Mouse (Mus musculus) MEL (cell line): ENCODE results near the gene Mob4.

ENCODE experiments used
- CHD2 ChIP-seq: IDR thresholded peaks from 2 replicates; pipeline ENCODE4 v1.6.1; 2011; ENCODE audit warnings: low read length, improper control_type of control experiment
- CTCF ChIP-seq, 3 experiments: IDR thresholded peaks in 2 of 3; conservative IDR thresholded peaks in 1 of 3; 2 replicates each; pipeline ENCODE4 v1.5.1; 2011 to 2012; ENCODE audit warnings: low read length in 3 of 3, low read depth in 2 of 3, mild to moderate bottlenecking in 2 of 3, improper control_type of control experiment in 1 of 3, inconsistent platforms in 1 of 3, mixed read lengths in 1 of 3, moderate library complexity in 1 of 3; ENCODE audit not compliant: control insufficient read depth in 1 of 3, insufficient read depth in 1 of 3, poor library complexity in 1 of 3, severe bottlenecking in 1 of 3
- ETS1 ChIP-seq: IDR thresholded peaks from 2 replicates; pipeline ENCODE4 v1.6.1; 2012; ENCODE audit warnings: low read depth, mild to moderate bottlenecking, inconsistent platforms, low read length, improper control_type of control experiment, moderate library complexity
- POLR2A ChIP-seq, 2 experiments: IDR thresholded peaks; 2 replicates each; pipeline ENCODE4 v1.6.1; 2011 to 2012; ENCODE audit warnings: low read length in 2 of 2, mild to moderate bottlenecking in 2 of 2, control low read depth in 1 of 2, improper control_type of control experiment in 1 of 2, low read depth in 1 of 2, moderate library complexity in 1 of 2; ENCODE audit not compliant: control insufficient read depth in 1 of 2, insufficient read depth in 1 of 2, poor library complexity in 1 of 2
- TBP ChIP-seq: IDR thresholded peaks from 2 replicates; pipeline ENCODE4 v1.8.0; 2011; ENCODE audit warnings: low read depth, low read length, improper control_type of control experiment

GRCm38 (mm10) chr1:55192824-55193223 lies 61.8 kb downstream of the Mob4 start:
- TF ChIP-seq CTCF (IDR thresholded peaks at IDR 0.05 in 2 of 3, conservative IDR thresholded peaks at IDR 0.05 in 1 of 3; ENCODE audit: control insufficient read depth in 1 of 3, insufficient read depth in 1 of 3, low read depth in 2 of 3, low read length in 3 of 3, poor library complexity in 1 of 3, severe bottlenecking in 1 of 3) (peak; percentile 67 to 88 (median 76)), ETS1 (no peak), TBP (no peak), POLR2A (IDR thresholded peaks at IDR 0.05; ENCODE audit: control insufficient read depth in 1 of 2, insufficient read depth in 1 of 2, low read depth in 1 of 2, low read length in 2 of 2, poor library complexity in 1 of 2) (no peak), CHD2 (no peak)
